Mouse (Mus musculus) hindbrain, embryonic 10.5 days (tissue): ENCODE data around the gene Gm19684. TPM values are rescaled to one million over a fixed set of nuclear protein-coding genes. Genes with fewer than 3 reads are reported as not detected.
A peak's percentile ranks its signal among the peaks of the same experiment; 100 is the strongest.
"Not testable (repeated sequence)": the region's sequence is repeated elsewhere in the genome, so short reads cannot be mapped to it uniquely, and the experiment has no call there.

ENCODE experiments used
- DNase-seq: peaks from one replicate; pipeline ENCODE4 v3.0.0-alpha.2; 2017; ENCODE audit warnings: low spot score
- H3K27ac ChIP-seq: fragments of 300-500 bp; sonication (generic); 2 replicates; pipeline ENCODE4 v1.5.1; 2016; ENCODE audit warnings: mild to moderate bottlenecking, moderate library complexity
- H3K27me3 ChIP-seq: fragments of 300-500 bp; sonication (generic); 2 replicates; pipeline ENCODE4 v1.6.1; 2016; ENCODE audit warnings: mild to moderate bottlenecking; ENCODE audit not compliant: poor library complexity, insufficient read depth, severe bottlenecking
- H3K36me3 ChIP-seq: fragments of 300-500 bp; sonication (generic); 2 replicates; pipeline ENCODE4 v1.6.1; 2016; ENCODE audit warnings: mild to moderate bottlenecking, moderate library complexity
- H3K4me1 ChIP-seq: fragments of 300-500 bp; sonication (generic); replicated peaks from 2 replicates; pipeline ENCODE4 v1.6.1; 2016; ENCODE audit warnings: mild to moderate bottlenecking
- H3K4me3 ChIP-seq: fragments of 300-500 bp; sonication (generic); 2 replicates; pipeline ENCODE4 v1.5.1; 2016; ENCODE audit warnings: mild to moderate bottlenecking, moderate library complexity
- H3K9me3 ChIP-seq: fragments of 300-500 bp; sonication (generic); 2 replicates; pipeline ENCODE4 v1.6.1; 2016; ENCODE audit warnings: mild to moderate bottlenecking, moderate library complexity
- WGBS: fragments of 180-500 bp; shearing (Covaris S2); methylation state at CpG from one replicate; pipeline ENCODE4 v1.1.7; 2016; 5-methylcytosine and 5-hydroxymethylcytosine counted together
- polyA plus RNA-seq: library from polyadenylated mRNA; unstranded; fragments of >200 nt; fragmentation: Nextera tagmentation; extraction: Ambion mirVana; gene quantifications from 2 replicates; pipeline ENCODE4 v1.2.1, GENCODE M21; 2016

The Gm19684 gene
- polyA plus RNA-seq, 1 experiment from 2014 or later: not detected

- Histone ChIP-seq H3K9me3 (no peaks in the 10 kb centered on the region), H3K36me3 (no peaks in the 10 kb centered on the region), H3K27ac (no peak overlapping the region), H3K27me3 (peaks cover 80% of the 10 kb centered on the region), H3K4me3 (peak overlapping the region; percentile 49), H3K4me1 (peaks cover 10% of the 10 kb centered on the region)
- 2% methylated on average over 78 of the region's 78 CpGs for WGBS
- peak; percentile 32 for DNase-seq
Measured at GRCm38 (mm10) chr17:36145111-36145860, 23.8 kb downstream of the Gm19684 start.

- H3K36me3 ChIP-seq, H3K4me1 ChIP-seq, DNase-seq, H3K9me3 ChIP-seq, H3K27ac ChIP-seq: not testable (repeated sequence)
- Histone ChIP-seq H3K4me3 (peak overlapping the region; percentile 49), H3K27me3 (peaks cover 80% of the 10 kb centered on the region)
- WGBS: 2% methylated on average over 13 of the region's 13 CpGs
Measured at GRCm38 (mm10) chr17:36145861-36146156, 24.3 kb downstream of the Gm19684 start.

- not testable (repeated sequence) for H3K36me3 ChIP-seq, H3K27ac ChIP-seq, H3K9me3 ChIP-seq, DNase-seq, H3K4me3 ChIP-seq, H3K4me1 ChIP-seq
- WGBS: 81% methylated on average over 1 of the region's 1 CpGs
- peaks cover 75% of the 10 kb centered on the region for H3K27me3 ChIP-seq
Measured at GRCm38 (mm10) chr17:36146937-36147336, 25.5 kb downstream of the Gm19684 start.

GRCm38 (mm10) chr17:36148468-36148867 lies 27.0 kb downstream of the Gm19684 start:
- not testable (repeated sequence) for H3K27ac ChIP-seq, DNase-seq, H3K9me3 ChIP-seq, H3K36me3 ChIP-seq, H3K4me1 ChIP-seq, H3K4me3 ChIP-seq
- peaks cover 75% of the 10 kb centered on the region for H3K27me3 ChIP-seq
- 72% methylated on average over 5 of the region's 5 CpGs for WGBS

- peaks cover 77% of the 10 kb centered on the region for H3K27me3 ChIP-seq
- not testable (repeated sequence) for H3K36me3 ChIP-seq, DNase-seq, H3K27ac ChIP-seq, H3K4me1 ChIP-seq, H3K9me3 ChIP-seq, H3K4me3 ChIP-seq
- 58% methylated on average over 4 of the region's 4 CpGs for WGBS
Measured at GRCm38 (mm10) chr17:36151200-36151599, 29.7 kb downstream of the Gm19684 start.

GRCm38 (mm10) chr17:36154271-36155149 lies 33.0 kb downstream of the Gm19684 start:
- no peak for DNase-seq
- Histone ChIP-seq H3K36me3 (no peaks in the 10 kb centered on the region), H3K27ac (no peak overlapping the region), H3K9me3 (no peaks in the 10 kb centered on the region), H3K27me3 (peaks cover 82% of the 10 kb centered on the region), H3K4me3 (no peak overlapping the region), H3K4me1 (peaks cover 3% of the 10 kb centered on the region; the same call in 1 of the 2 replicates)
- WGBS: 16% methylated on average over 3 of the region's 3 CpGs

- H3K9me3 ChIP-seq, H3K27ac ChIP-seq, H3K36me3 ChIP-seq: not testable (repeated sequence)
- Histone ChIP-seq H3K27me3 (peaks cover 98% of the 10 kb centered on the region), H3K4me3 (peak overlapping the region; percentile 39), H3K4me1 (peaks cover 13% of the 10 kb centered on the region)
- DNase-seq: peak; percentile 44
- under 1% methylated on average over 36 of the region's 36 CpGs for WGBS
Measured at GRCm38 (mm10) chr17:36157782-36158181, 36.3 kb downstream of the Gm19684 start.

GRCm38 (mm10) chr17:36158264-36158663 lies 36.8 kb downstream of the Gm19684 start:
- not testable (repeated sequence) for H3K36me3 ChIP-seq, H3K9me3 ChIP-seq, DNase-seq, H3K27ac ChIP-seq
- Histone ChIP-seq H3K4me1 (peaks cover 13% of the 10 kb centered on the region), H3K4me3 (peak overlapping the region; percentile 39; the same call in 1 of the 2 replicates), H3K27me3 (peaks cover 98% of the 10 kb centered on the region)
- 9% methylated on average over 11 of the region's 11 CpGs for WGBS

- Histone ChIP-seq H3K36me3 (no peaks in the 10 kb centered on the region), H3K9me3 (no peaks in the 10 kb centered on the region), H3K4me3 (peak overlapping the region; percentile 20), H3K27me3 (peaks cover 98% of the 10 kb centered on the region), H3K4me1 (peaks cover 13% of the 10 kb centered on the region), H3K27ac (no peak overlapping the region)
- peak; percentile 35 for DNase-seq
- WGBS: 2% methylated on average over 55 of the region's 56 CpGs
Measured at GRCm38 (mm10) chr17:36161129-36162051, 39.9 kb downstream of the Gm19684 start.

GRCm38 (mm10) chr17:36166901-36167300 lies 45.4 kb downstream of the Gm19684 start:
- not testable (repeated sequence) for DNase-seq, H3K36me3 ChIP-seq, H3K9me3 ChIP-seq, H3K27ac ChIP-seq, H3K4me3 ChIP-seq
- peaks cover 11% of the 10 kb centered on the region; the same call in 1 of the 2 replicates for H3K4me1 ChIP-seq
- peaks cover 85% of the 10 kb centered on the region for H3K27me3 ChIP-seq
- 19% methylated on average over 2 of the region's 2 CpGs for WGBS

- Histone ChIP-seq H3K4me1 (peaks cover 11% of the 10 kb centered on the region; the same call in 1 of the 2 replicates), H3K27ac (no peak overlapping the region), H3K9me3 (no peaks in the 10 kb centered on the region), H3K36me3 (no peaks in the 10 kb centered on the region), H3K4me3 (peak overlapping the region; percentile 42), H3K27me3 (peaks cover 79% of the 10 kb centered on the region)
- no peak for DNase-seq
- 1% methylated on average over 51 of the region's 51 CpGs for WGBS
Measured at GRCm38 (mm10) chr17:36167306-36168038, 46.0 kb downstream of the Gm19684 start.
